Mouse (Mus musculus) right cerebral cortex, postnatal 36 days (tissue): ENCODE measurements around the gene Lrrn2.
"Not testable (repeated sequence)": the region's sequence is repeated elsewhere in the genome, so short reads cannot be mapped to it uniquely, and the experiment has no call there.

ENCODE experiments used
- DNase-seq, 2 experiments: peaks; one replicate each; pipeline ENCODE4 v3.0.0; 2022; ENCODE audit warnings: low spot score in 2 of 2, mixed read lengths in 1 of 2

Gene Lrrn2

GRCm38 (mm10) chr1:132928907-132929250 is 48.8 kb downstream of the Lrrn2 start:
- no peak for DNase-seq

DNA sequence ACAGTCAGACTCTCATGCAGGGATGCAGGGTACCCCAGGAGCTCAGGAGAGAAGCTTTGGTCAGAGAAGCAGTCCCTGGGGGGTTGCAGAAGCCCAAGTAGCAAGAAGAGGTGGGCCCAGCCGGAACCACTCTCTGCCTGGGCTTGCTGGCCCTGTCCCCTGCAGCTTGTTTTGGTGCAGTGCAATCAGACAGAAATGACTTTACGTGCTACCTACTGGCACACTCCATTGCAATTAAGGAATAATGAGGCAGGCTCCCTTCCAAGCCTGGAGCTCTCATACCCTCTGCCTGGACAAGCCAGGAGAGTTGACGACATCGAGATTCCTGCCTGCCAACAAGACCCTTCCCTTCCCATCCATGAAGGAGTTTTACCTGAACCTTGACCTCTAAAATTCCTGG is 50.2 kb downstream of the Lrrn2 start:
- DNase-seq: no peak

DNA sequence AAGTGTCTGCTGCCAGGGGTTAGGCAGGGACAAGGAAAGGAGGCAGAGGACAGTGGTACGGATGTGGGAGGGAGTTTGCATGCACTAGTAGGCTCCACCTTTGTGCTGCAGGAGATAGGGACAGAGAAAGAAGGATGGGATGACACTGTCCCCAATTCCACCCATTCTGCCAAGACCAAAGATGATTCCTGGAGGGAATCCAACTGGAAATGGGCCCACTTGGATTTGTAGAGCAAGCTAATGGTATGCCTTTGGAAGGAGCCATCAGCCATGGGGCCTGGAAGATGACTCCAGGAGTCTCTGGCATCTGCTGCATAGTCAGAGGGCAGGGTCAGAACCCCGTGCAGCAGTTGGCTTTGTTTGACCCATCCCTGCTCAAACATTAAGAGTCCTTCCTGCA is 52.3 kb downstream of the Lrrn2 start:
- no peak for DNase-seq

DNA sequence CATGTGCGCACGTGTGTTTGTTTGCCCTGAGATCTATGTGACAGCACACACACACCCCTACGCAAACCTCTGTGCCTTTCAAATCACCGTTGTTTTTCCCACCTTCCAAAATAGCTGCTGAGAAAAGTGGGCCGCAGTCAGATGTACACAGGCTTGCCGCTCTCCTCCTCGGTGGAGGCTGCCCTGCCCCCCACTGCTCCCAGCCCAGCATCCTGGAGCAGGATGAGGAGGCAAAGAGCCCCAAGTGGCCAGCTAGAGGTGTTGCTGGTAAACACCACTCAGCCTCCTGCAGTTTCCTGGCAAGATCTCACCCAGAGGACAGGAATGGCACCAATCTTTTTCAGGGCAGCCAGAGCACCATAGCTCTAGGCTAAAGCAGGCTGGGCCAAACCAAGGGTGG is 54.8 kb downstream of the Lrrn2 start:
- DNase-seq: peak; percentile 56 to 67

DNA sequence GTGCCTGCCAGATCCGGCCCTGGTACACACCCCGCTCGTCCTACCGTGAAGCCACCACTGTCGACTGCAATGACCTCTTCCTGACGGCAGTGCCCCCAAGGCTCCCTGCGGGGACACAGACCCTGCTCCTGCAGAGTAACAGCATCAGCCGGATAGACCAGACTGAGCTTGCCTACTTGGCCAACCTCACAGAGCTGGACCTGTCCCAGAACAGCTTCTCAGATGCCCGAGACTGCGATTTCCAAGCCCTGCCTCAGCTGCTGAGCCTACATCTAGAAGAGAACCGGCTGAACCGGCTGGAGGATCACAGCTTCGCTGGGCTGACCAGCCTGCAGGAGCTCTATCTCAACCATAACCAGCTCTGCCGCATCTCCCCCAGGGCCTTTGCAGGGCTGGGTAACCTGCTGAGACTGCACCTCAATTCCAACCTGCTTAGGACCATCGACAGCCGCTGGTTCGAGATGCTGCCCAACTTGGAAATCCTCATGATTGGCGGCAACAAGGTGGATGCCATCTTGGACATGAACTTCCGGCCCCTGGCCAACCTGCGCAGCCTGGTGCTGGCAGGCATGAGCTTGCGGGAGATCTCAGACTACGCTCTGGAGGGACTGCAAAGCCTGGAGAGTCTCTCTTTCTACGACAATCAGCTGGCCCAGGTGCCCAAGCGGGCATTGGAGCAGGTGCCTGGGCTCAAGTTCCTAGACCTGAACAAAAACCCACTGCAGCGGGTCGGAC is 57.4 kb downstream of the Lrrn2 start:
- DNase-seq: no peak

DNA sequence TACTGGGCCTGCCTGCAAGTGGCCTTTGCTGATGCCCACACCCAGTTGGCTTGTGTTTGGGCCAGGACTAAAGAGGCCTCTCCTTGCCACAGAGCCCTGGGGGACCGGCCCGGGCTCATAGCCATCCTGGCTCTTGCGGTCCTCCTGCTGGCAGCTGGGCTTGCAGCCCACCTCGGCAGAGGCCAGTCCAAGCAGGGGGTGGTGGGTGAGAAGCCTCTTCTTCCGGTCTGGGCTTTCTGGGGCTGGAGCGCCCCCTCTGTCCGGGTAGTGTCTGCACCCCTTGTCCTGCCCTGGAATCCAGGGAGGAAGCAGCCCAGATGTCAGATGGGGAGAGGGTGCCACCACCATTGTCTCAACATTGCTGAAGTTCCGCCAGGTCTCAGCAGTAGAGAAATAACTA is 58.9 kb downstream of the Lrrn2 start:
- DNase-seq: no peak

- no peak for DNase-seq
Measured at GRCm38 (mm10) chr1:132945826-132946225, 65.8 kb downstream of the Lrrn2 start.

- no peak for DNase-seq
Measured at GRCm38 (mm10) chr1:132947811-132948210, 67.7 kb downstream of the Lrrn2 start.

- DNase-seq: no peak
Measured at GRCm38 (mm10) chr1:132956809-132957208, 76.7 kb downstream of the Lrrn2 start.

GRCm38 (mm10) chr1:132961751-132962150 is 81.7 kb downstream of the Lrrn2 start:
- no peak for DNase-seq

GRCm38 (mm10) chr1:132964106-132964505 is 84.0 kb downstream of the Lrrn2 start:
- no peak for DNase-seq

DNA sequence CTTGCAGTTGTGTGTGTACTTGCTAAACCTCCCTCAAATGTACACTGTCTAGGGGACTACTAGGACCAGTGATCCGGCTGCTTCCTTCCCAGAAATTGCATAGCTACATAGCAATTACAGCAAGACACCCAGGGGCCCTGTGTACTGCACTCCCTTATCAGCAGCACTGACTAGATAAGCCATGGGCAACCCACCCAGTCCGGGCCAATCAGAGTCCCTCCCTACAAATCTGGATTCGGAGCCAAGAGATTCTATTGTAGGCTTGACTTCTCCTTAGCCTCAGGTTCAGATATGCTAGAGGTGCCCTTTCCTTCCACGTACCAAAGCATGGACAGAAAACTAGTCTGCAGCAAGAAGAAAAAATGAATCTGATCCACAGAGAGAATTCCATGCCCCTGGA is 84.6 kb downstream of the Lrrn2 start:
- DNase-seq: no peak

DNA sequence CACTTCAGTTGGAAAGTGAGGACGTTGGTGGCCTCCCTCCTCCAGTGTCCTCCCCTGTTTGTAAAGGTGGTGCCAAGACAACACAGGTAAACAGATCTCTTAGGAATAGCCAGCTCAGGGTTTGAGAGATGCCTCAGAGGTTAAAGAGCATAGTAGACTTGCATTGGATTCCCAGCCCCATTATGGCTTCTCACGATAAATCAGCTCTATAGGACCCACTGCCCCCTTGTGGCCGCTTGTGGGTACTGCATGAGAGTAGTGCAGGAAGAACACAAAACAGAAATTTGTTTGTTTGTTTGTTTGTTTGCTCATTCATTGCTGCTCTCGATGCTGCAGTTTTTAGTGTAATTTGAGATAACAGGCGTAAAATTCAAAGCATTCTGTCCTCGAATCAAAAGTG is 88.6 kb downstream of the Lrrn2 start:
- DNase-seq: peak; percentile 14 to 24

DNA sequence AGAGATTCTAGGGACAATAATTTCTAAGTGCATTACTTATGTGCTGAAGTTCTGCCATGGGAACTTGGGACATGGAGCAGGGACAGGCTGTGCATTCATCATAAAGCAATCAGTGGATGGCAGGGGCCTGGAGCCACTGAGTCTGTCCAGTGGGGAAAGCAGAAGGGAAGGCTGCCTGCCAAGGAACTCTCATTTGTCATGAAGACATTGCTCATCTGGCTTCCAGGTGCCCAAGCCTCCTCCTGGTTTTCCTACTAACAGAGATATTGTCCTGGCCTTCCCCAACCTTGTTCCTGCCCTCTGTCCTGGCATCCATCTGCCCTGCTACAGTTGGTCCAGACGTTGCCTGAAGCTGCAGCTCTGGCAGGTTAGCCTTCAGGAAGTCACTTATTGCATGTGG is 97.3 kb downstream of the Lrrn2 start:
- DNase-seq: no peak

- DNase-seq: no peak
Measured at GRCm38 (mm10) chr1:132981232-132981631, 101.2 kb downstream of the Lrrn2 start.

GRCm38 (mm10) chr1:132982728-132983127 is 102.7 kb downstream of the Lrrn2 start:
- peak; percentile 44 to 56 for DNase-seq

DNA sequence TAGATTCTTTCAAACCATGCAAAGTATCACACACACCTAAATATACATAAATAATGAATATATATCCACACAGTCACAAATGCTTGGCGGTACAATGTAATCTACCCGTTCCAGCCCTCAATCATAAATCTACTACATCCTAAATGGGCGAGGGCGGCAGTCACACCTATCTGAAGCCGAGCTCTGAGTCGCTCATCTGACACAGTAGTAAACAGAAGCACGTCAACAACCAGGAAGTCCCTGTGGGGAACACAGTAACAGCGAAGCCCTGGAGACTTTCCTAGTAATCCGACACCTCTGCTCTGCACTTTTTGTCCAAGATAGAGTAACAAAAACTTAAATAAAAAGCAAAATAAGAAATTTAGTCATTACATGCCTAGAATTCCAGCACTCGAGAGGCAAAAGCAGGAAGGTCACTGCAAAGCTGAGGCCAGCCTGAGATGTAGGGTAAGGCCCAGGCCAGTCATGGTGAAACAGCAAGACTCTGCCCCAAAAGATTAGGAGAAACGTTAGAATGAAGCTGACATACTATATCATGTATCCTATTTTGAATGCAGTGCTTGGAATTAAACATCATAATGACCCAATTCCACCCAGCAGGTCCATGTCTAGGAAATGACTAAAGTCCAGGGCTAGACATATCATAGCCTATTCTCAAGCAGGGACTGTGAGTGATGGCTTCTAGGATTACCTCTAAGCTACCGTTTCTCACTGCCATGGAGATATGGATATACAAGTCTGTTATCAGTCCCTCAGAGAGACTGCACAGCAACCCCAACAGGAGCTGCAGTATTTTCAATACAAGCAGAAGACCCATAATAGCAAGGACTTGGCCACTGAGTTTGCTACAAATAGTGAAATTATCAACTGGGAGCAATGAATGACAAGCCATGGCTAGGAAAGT is 108.7 kb downstream of the Lrrn2 start:
- DNase-seq: not testable (repeated sequence)
